Mouse (Mus musculus) thymus, postnatal 10 days (tissue): ENCODE measurements around the gene Cd2.

Source experiments
- DNase-seq, 2 experiments: peaks; one replicate each; pipeline ENCODE4 v3.0.0; 2021; ENCODE audit warnings: low spot score in 2 of 2

Gene Cd2

GRCm38 (mm10) chr3:101293571-101294135 lies 5.9 kb upstream of the Cd2 start:
- DNase-seq = no peak

GRCm38 (mm10) chr3:101292611-101293010 lies 4.9 kb upstream of the Cd2 start:
- DNase-seq = peak in 1 of 2 experiments; percentile 11

- peak in 1 of 2 experiments; percentile 26 for DNase-seq
Observed at GRCm38 (mm10) chr3:101290587-101291520, 3.1 kb upstream of the Cd2 start.

GRCm38 (mm10) chr3:101290036-101290435 lies 2.3 kb upstream of the Cd2 start:
- peak in 1 of 2 experiments; percentile 3 for DNase-seq

GRCm38 (mm10) chr3:101289406-101289805 lies 1.7 kb upstream of the Cd2 start:
- peak in 1 of 2 experiments; percentile 33 for DNase-seq

- peak; percentile 52 to 61 for DNase-seq
Observed at GRCm38 (mm10) chr3:101286336-101287325, 1.1 kb downstream of the Cd2 start.

GRCm38 (mm10) chr3:101285851-101286250 lies 1.9 kb downstream of the Cd2 start:
- peak in 1 of 2 experiments; percentile 11 for DNase-seq

GRCm38 (mm10) chr3:101285021-101285615 lies 2.6 kb downstream of the Cd2 start:
- no peak for DNase-seq

- peak in 1 of 2 experiments; percentile 7 for DNase-seq
Observed at GRCm38 (mm10) chr3:101283869-101284706, 3.7 kb downstream of the Cd2 start.

GRCm38 (mm10) chr3:101283441-101283840 lies 4.3 kb downstream of the Cd2 start:
- DNase-seq = no peak

GRCm38 (mm10) chr3:101282556-101283180 lies 5.1 kb downstream of the Cd2 start:
- no peak for DNase-seq

GRCm38 (mm10) chr3:101281841-101282240 lies 5.9 kb downstream of the Cd2 start:
- no peak for DNase-seq

- DNase-seq = peak; percentile 70 to 75
Observed at GRCm38 (mm10) chr3:101280348-101281311, 7.1 kb downstream of the Cd2 start.

GRCm38 (mm10) chr3:101279561-101279960 lies 8.2 kb downstream of the Cd2 start:
- DNase-seq = peak in 1 of 2 experiments; percentile 3

- no peak for DNase-seq
Observed at GRCm38 (mm10) chr3:101278396-101278795, 9.3 kb downstream of the Cd2 start.

- no peak for DNase-seq
Observed at GRCm38 (mm10) chr3:101277830-101278229, 9.9 kb downstream of the Cd2 start.

- peak; percentile 56 to 64 for DNase-seq
Observed at GRCm38 (mm10) chr3:101276501-101277320, 11.0 kb downstream of the Cd2 start.
